Mouse (Mus musculus): ENCODE results near the gene Gm45337. TPM values are rescaled to one million over a fixed set of nuclear protein-coding genes. Genes with fewer than 3 reads are reported as not detected.

Gm45337 gene
- polyA plus RNA-seq (2012): not detected in 2 replicates

GRCm38 (mm10) chr7:142144507-142144906 lies at the start of gene Gm45337:
Gene Gm45337, minus strand, starts transcription at chr7:142144607.

GRCm38 (mm10) chr7:142190289-142190688 lies 45.9 kb upstream of the Gm45337 start, which contains the start of gene Gm10153:
Gene Gm10153, minus strand, starts transcription at chr7:142190389.

GRCm38 (mm10) chr7:142175905-142176304 lies 31.5 kb upstream of the Gm45337 start, which contains the start of gene Krtap5-2:
Gene Krtap5-2, minus strand, starts transcription at chr7:142176005.

DNA sequence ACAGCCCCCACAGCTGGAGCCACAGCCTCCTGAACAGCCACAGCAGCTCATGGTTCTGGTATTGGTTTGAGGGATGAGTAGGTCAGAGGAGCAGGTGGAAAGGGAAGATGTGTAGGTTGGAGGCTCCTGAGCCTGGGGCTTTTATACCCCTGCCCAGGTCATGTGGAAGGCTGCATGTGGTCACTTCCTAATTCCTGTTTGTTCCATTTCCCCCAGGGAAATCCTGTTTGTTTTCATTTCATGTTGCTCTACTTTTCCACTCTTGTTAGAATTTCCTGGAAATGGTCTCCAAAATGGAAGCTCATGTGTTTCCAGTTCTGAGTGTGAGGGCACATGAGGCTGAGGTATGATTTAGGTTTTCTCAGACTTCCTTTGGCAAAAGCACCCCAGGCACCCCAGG lies 21.2 kb upstream of the Gm45337 start, which contains the start of gene Gm4553:
Gene Gm4553, minus strand, starts transcription at position 101 of the 400 bp plus-strand sequence.

DNA sequence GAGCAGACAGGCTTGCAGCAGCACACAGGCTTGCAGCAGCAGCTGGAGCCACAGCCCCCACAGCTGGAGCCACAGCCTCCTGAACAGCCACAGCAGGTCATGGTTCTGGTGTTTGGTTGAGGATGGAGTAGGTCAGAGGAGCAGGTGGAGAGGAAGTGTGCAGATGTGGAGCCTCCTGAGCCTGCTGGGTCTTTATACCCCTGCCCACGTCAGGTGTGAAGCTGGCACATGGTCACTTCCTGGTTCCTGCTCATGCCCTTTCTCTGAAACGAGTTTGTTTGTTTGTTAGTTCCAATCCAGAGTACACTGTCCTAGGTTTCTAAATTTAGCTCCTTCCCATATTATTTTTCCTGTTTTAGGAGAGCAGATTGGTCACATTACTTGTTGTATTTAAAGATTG lies 12.6 kb upstream of the Gm45337 start, which contains the start of gene Gm29735:
Gene Gm29735, minus strand, starts transcription at position 101 of the 400 bp plus-strand sequence.

DNA sequence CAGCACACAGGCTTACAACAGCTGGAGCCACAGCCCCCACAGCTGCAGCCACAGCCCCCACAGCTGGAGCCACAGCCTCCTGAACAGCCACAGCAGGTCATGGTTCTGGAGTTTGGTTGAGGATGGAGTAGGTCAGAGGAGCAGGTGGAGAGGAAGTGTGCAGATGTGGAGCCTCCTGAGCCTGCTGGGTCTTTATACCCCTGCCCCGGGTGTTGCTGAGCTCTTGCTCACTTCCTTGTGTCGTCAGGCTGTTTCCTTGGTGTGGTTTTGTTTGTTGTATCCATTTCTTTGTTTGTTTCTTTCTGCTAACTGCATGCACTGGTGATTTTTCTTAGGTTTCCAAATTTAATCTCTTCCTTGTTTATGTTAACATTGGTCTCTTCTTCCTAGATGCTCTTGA lies 8.5 kb downstream of the Gm45337 start, which contains the start of gene Gm39115:
Gene Gm39115, minus strand, starts transcription at position 101 of the 400 bp plus-strand sequence.

DNA sequence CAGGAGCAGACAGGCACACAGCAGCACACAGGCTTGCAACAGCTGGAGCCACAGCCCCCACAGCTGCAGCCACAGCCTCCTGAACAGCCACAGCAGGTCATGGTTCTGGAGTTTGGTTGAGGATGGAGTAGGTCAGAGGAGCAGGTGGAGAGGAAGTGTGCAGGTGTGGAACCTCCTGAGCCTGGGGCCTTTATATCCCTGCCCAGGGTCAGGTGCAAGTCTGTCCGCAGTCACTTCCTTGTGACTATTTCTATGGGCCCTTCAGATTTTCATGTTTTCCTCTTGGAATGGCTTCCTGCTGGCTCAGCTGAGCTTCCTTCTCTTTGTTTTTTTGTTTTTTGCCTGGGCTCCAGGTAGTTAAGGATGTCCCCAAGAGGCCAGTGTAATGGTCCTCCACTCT lies 23.8 kb downstream of the Gm45337 start, which contains the start of gene Gm45618:
Gene Gm45618, minus strand, starts transcription at position 101 of the 400 bp plus-strand sequence.

GRCm38 (mm10) chr7:142095183-142095931 lies 49.0 kb downstream of the Gm45337 start, which contains the start of gene Dusp8:
Gene Dusp8, minus strand, starts transcription at chr7:142095843.

Other genes with a start within 250 kb of the Gm45337 start
- 58.7 and 65.6 TPM in 2 replicates for gene Tollip, start 226.1 kb downstream of the Gm45337 start, polyA plus RNA-seq (2012)
- not detected in 2 replicates for gene Brsk2, start 194.9 kb downstream of the Gm45337 start, polyA plus RNA-seq (2012)
- 51.7 TPM in 2 replicates for gene Mob2, start 83.5 kb downstream of the Gm45337 start, polyA plus RNA-seq (2012)
- gene Dusp8, start 48.8 kb downstream of the Gm45337 start, polyA plus RNA-seq (2012): 2.6 and 3.2 TPM in 2 replicates
- not detected in 2 replicates for gene Gm45618, start 23.9 kb downstream of the Gm45337 start, polyA plus RNA-seq (2012)
- not detected in 2 replicates for gene Gm39115, start 8.6 kb downstream of the Gm45337 start, polyA plus RNA-seq (2012)
- not detected in 2 replicates for gene Gm29735, start 12.5 kb upstream of the Gm45337 start, polyA plus RNA-seq (2012)
- gene Gm4553, start 21.1 kb upstream of the Gm45337 start, polyA plus RNA-seq (2012): not detected in 2 replicates
- not detected in 2 replicates for gene Krtap5-2, start 31.4 kb upstream of the Gm45337 start, polyA plus RNA-seq (2012)
- gene Gm10153, start 45.8 kb upstream of the Gm45337 start, polyA plus RNA-seq (2012): not detected in 2 replicates
- not detected in 2 replicates for gene Krtap5-3, start 56.8 kb upstream of the Gm45337 start, polyA plus RNA-seq (2012)
- not detected in 2 replicates for gene Gm7579, start 67.3 kb upstream of the Gm45337 start, polyA plus RNA-seq (2012)
- not detected in 2 replicates for gene Krtap5-5, start 85.4 kb upstream of the Gm45337 start, polyA plus RNA-seq (2012)
- gene Gm40460, start 96.5 kb upstream of the Gm45337 start, polyA plus RNA-seq (2012): not detected in 2 replicates
- not detected in 2 replicates for gene Gm2431, start 113.7 kb upstream of the Gm45337 start, polyA plus RNA-seq (2012)
- not detected in 2 replicates for gene Gm4559, start 129.8 kb upstream of the Gm45337 start, polyA plus RNA-seq (2012)
- gene Krtap5-1, start 152.5 kb upstream of the Gm45337 start, polyA plus RNA-seq (2012): not detected in 2 replicates
- gene Krtap5-4, start 158.9 kb upstream of the Gm45337 start, polyA plus RNA-seq (2012): not detected in 2 replicates
- 2.5 and 2.6 TPM in 2 replicates for gene Ifitm10, start 229.1 kb upstream of the Gm45337 start, polyA plus RNA-seq (2012)
- 62.1 and 84.1 TPM in 2 replicates for gene Gm49369, start 238.1 kb upstream of the Gm45337 start, polyA plus RNA-seq (2012)
- 77.7 and 82.6 TPM in 2 replicates for gene Ctsd, start 243.4 kb upstream of the Gm45337 start, polyA plus RNA-seq (2012)